Mouse (Mus musculus) megakaryocyte progenitor cell, adult 5-6 weeks (primary cell): ENCODE results near the gene Snrpf. TPM values are rescaled to one million over a fixed set of nuclear protein-coding genes. Genes with fewer than 3 reads are reported as not detected.

ENCODE experiments used
- ATAC-seq: replicated peaks from 2 replicates; pipeline ENCODE4 v1.8.0; 2016; ENCODE audit warnings: mild to moderate bottlenecking, moderate TSS enrichment, inconsistent platforms; ENCODE audit not compliant: poor library complexity
- total RNA-seq, 2 experiments: library from RNA; stranded (forward) in 1 of 2; stranded (reverse) in 1 of 2; fragments of 157-497, 149-512 nt in 1 of 2; fragments of 200-1000 nt in 1 of 2; gene quantifications; 2 replicates each; pipeline versions ENCODE4 v1.2.3 to v1.2.4; 2015 to 2017

The Snrpf gene
- total RNA-seq, 2 experiments from 2014 or later: 192 to 284 TPM

DNA sequence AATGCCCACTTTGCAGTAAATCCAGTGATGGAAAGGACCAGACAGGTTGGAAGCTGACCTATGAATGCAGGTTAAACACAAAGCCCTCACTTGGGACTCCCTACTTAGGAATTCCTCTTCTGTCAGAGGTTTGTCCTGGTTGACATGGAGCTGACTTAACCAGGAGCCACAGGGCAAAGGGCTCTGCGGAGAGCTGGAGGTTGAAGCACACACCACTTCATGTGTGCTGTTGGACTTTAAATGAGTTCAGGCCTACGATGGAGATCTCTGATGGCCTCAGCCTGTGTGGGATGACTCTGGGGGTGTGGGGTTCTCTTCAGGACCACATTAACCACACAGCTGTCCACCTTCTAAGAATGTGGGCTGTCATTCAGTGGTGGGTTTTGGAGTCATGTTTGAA is 51.2 kb downstream of the Snrpf start:
- no peak for ATAC-seq

Other genes starting within 250 kb of the Snrpf start
- 1,064 and 1,073 TPM in 2 replicates for gene Lta4h, start 136.3 kb downstream of the Snrpf start, total RNA-seq (2015)
- gene Lta4h, start 136.3 kb downstream of the Snrpf start, total RNA-seq (2017): 756 and 853 TPM in 2 replicates
- gene Hal, start 100.9 kb downstream of the Snrpf start, total RNA-seq (2015): 0.42 and 0.71 TPM in 2 replicates
- gene Hal, start 100.9 kb downstream of the Snrpf start, total RNA-seq (2017): 1.1 TPM in 2 replicates
- 0.17 and 0.68 TPM in 2 replicates for gene Amdhd1, start 49.7 kb downstream of the Snrpf start, total RNA-seq (2015)
- 0.07 and 0.08 TPM in 2 replicates for gene Amdhd1, start 49.7 kb downstream of the Snrpf start, total RNA-seq (2017)
- 0.10 and 0.12 TPM in 2 replicates for gene Ccdc38, start 49.1 kb downstream of the Snrpf start, total RNA-seq (2015)
- 0.04 and 0.20 TPM in 2 replicates for gene Ccdc38, start 49.1 kb downstream of the Snrpf start, total RNA-seq (2017)
- 1.2 TPM in 2 replicates for gene Ntn4, start 51.0 kb upstream of the Snrpf start, total RNA-seq (2015)
- gene Ntn4, start 51.0 kb upstream of the Snrpf start, total RNA-seq (2017): 0.74 and 1.1 TPM in 2 replicates
- gene Usp44, start 241.8 kb upstream of the Snrpf start, total RNA-seq (2015): 1.3 and 1.8 TPM in 2 replicates
- 2.2 and 2.7 TPM in 2 replicates for gene Usp44, start 241.8 kb upstream of the Snrpf start, total RNA-seq (2017)